Comparison of ENCODE assay signal across 8 mouse cellular contexts in the genomic region with DNA sequence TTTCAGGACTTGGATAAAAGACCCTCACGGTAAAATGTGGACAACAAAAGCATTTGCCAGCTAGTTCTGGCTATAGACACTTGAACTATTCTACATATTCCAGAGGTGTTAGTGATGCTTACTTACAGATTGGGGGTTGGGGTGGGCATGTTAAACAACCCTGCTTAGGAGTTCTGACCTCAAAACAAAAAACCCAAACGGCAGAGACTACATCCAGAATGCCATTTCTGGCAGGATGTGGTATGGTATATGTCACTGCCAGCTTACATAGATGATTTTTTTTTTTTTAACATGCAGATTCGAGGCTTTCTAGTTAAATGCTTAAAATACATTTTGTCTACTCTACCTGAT. TPM values are rescaled to one million over a fixed set of nuclear protein-coding genes. Genes with fewer than 3 reads are reported as not detected.
DNase-seq lines count a peak whose midpoint lies in the region; ATAC-seq lines count a peak whose summit lies in the region.

No protein-coding gene starts in this region.

- ATAC-seq in heart, embryonic 14.5 days (ENCODE audit: insufficient number of reproducible peaks, insufficient read depth, low FRiP score, low read depth), result no peak
- ATAC-seq in liver, embryonic 16.5 days (ENCODE audit: low read depth), result no peak

- H3K9me3 ChIP-seq in heart, embryonic 14.5 days (ENCODE audit: control insufficient read depth, low read length), result no peaks in the 10 kb centered on the region
- H3K9me3 ChIP-seq in liver, embryonic 16.5 days (replicated peaks; ENCODE audit: control insufficient read depth, low read length), result no peaks in the 10 kb centered on the region

- under 1% methylated on average over 3 of the region's 3 CpGs for WGBS in heart, embryonic 14.5 days
- under 1% methylated on average over 3 of the region's 3 CpGs for WGBS in liver, embryonic 16.5 days (ENCODE audit: insufficient replicate concordance)

- no peaks in the 10 kb centered on the region for H3K36me3 ChIP-seq in heart, embryonic 14.5 days (ENCODE audit: control insufficient read depth, insufficient read depth, low read length)
- no peaks in the 10 kb centered on the region for H3K36me3 ChIP-seq in liver, embryonic 16.5 days (ENCODE audit: control insufficient read depth, insufficient read depth)

- H3K4me2 ChIP-seq in heart, embryonic 14.5 days (ENCODE audit: low read length), result peak overlapping the region; percentile 72
- peak overlapping the region; percentile 91 for H3K4me2 ChIP-seq in liver, embryonic 16.5 days (ENCODE audit: low read depth, low read length)

- peak overlapping the region; percentile 32 to 99; a peak in 3 of 4 replicates for H3K4me3 ChIP-seq in heart, embryonic 14.5 days (ENCODE audit: control insufficient read depth in 1 of 2, insufficient read depth in 1 of 2, low read depth in 1 of 2, low read length in 2 of 2)
- peak overlapping the region; percentile 97 for H3K4me3 ChIP-seq in liver, embryonic 16.5 days (ENCODE audit: low read depth, low read length)

- intact Hi-C loops in heart, postnatal 25 days (cut with DNase I), result no loop called here

- H3K9ac ChIP-seq in heart, embryonic 14.5 days (ENCODE audit: low read length), result peak overlapping the region; percentile 100
- peak overlapping the region; percentile 100 for H3K9ac ChIP-seq in liver, embryonic 16.5 days (ENCODE audit: low read depth, low read length)

- H3K27me3 ChIP-seq in heart, embryonic 14.5 days (ENCODE audit: control insufficient read depth, insufficient read depth, low read length), result no peaks in the 10 kb centered on the region
- no peaks in the 10 kb centered on the region for H3K27me3 ChIP-seq in liver, embryonic 16.5 days (ENCODE audit: control insufficient read depth, insufficient read depth, low read depth, low read length)

- peaks cover 3 to 21% of the 10 kb centered on the region in 2 experiments; a peak in 3 of 4 replicates for H3K4me1 ChIP-seq in heart, embryonic 14.5 days (ENCODE audit: control insufficient read depth in 2 of 2, insufficient read depth in 2 of 2, low read length in 2 of 2)
- H3K4me1 ChIP-seq in liver, embryonic 16.5 days (ENCODE audit: control insufficient read depth, low read depth, low read length), result peaks cover 25% of the 10 kb centered on the region

- no peak for DNase-seq in heart, postnatal 25 days (ENCODE audit: low spot score)
- DNase-seq in MN1 (ENCODE audit: low spot score), result peak; percentile 37
- peak; percentile 16 for DNase-seq in forelimb bud, embryonic 11.5 days (ENCODE audit: low read depth, low spot score)
- DNase-seq in thymus, postnatal 14 days, result peak; percentile 48
- DNase-seq in adrenal gland, postnatal 36 days, result no peak
- DNase-seq in adrenal gland, adult 18-20 months (ENCODE audit: low spot score in 2 of 2), result no peak

- H3K27ac ChIP-seq in heart, embryonic 14.5 days (replicated peaks in 1 of 2; ENCODE audit: control insufficient read depth in 1 of 2, insufficient read depth in 1 of 2, low read depth in 2 of 2, low read length in 2 of 2), result no peak overlapping the region
- peak overlapping the region; percentile 19; the same call in 1 of the 2 replicates for H3K27ac ChIP-seq in liver, embryonic 16.5 days (ENCODE audit: low read length)

RNA-seq across cellular contexts. Expression of gene Rbm33, which starts 1.0 kb away (rescaled TPM):
- 14.2 and 14.4 TPM in 2 replicates for polyA plus RNA-seq in heart, embryonic 14.5 days (2014; fragmentation: Nextera tagmentation; extraction: Ambion mirVana)
- 10 to 100 TPM; 36.0 to 36.8 TPM for total RNA-seq in heart, postnatal 25 days (2021)
- 5.9 and 6.9 TPM in 2 replicates for polyA plus RNA-seq in liver, embryonic 16.5 days (2015; fragmentation: Nextera tagmentation; extraction: Ambion mirVana)
- total RNA-seq in adrenal gland, postnatal 36 days (2021), result 10 to 100 TPM; 44.2 to 52.8 TPM
- 10 to 100 TPM; 45.6 to 57.5 TPM for total RNA-seq in adrenal gland, adult 18-20 months (2021)

Comparison
In these comparisons a context has a peak if more than half of its experiments do, and no peak if none do; other contexts are left out.
1. DNase-seq: peak in MN1 (single experiment), forelimb bud, embryonic 11.5 days (single experiment) and thymus, postnatal 14 days (single experiment); none in heart, postnatal 25 days (single experiment), adrenal gland, postnatal 36 days (0 of 2) and adrenal gland, adult 18-20 months (0 of 2).